Mouse (Mus musculus): ENCODE measurements around the gene Ube2r2. TPM values are rescaled to one million over a fixed set of nuclear protein-coding genes. Genes with fewer than 3 reads are reported as not detected.

Gene Ube2r2
- polyA plus RNA-seq, 1 experiment from 2014 or later, result 90.7 TPM

DNA sequence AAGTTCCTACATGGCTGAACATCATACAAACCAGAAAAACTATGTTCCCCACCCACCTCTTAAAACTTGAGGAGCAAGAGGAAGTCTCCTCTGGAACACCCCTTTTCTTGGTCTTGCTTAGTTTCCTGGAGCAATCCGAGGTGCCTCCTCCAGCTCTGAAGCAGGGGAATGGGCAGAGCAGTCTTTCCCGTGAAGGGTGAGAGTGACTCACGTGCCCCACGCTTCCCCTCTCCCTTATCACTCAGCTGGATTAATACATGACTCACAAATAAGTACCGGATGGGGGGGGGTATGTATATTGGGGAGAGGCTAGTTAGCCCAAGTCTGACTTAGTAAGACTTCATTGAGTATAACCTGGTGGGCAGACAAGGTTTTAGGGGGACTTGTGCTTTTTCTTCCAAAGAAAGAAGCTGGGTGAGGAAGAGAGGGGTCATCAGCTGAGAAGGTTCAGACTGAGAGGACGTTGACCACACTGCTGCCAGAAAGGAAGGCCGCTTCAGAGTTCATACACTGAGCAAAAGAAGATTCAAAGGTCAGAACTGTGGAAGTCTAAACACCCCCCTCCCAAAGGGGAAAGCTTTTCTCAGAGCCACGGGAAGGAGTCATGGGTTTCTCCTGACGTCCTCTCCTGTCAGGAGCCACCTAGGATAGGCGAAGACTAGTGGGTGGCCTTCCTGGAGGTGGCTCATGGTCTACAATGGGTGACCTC, 26.7 kb upstream of the Ube2r2 start:
- Histone ChIP-seq H3K9me3 (ENCODE audit: control insufficient read depth, low read length) (no peaks in the 10 kb centered on the region), H3K4me2 (ENCODE audit: low read depth, low read length) (no peak overlapping the region), H3K27ac (replicated peaks; ENCODE audit: low read depth, low read length) (no peak overlapping the region), H3K27me3 (replicated peaks; ENCODE audit: control insufficient read depth, insufficient read depth, low read length) (no peaks in the 10 kb centered on the region), H3K9ac (ENCODE audit: low read depth, low read length) (no peak overlapping the region), H3K36me3 (ENCODE audit: control insufficient read depth, insufficient read depth, low read length) (peaks cover 2% of the 10 kb centered on the region; the same call in 1 of the 2 replicates), H3K4me1 (ENCODE audit: control insufficient read depth, insufficient read depth, low read length) (no peaks in the 10 kb centered on the region), H3K4me3 (ENCODE audit: low read depth, low read length) (no peak overlapping the region)
- 80% methylated on average over 10 of the region's 10 CpGs for WGBS
- ATAC-seq (ENCODE audit: low read depth) (no peak), DNase-seq (ENCODE audit: low spot score) (no peak)

DNA sequence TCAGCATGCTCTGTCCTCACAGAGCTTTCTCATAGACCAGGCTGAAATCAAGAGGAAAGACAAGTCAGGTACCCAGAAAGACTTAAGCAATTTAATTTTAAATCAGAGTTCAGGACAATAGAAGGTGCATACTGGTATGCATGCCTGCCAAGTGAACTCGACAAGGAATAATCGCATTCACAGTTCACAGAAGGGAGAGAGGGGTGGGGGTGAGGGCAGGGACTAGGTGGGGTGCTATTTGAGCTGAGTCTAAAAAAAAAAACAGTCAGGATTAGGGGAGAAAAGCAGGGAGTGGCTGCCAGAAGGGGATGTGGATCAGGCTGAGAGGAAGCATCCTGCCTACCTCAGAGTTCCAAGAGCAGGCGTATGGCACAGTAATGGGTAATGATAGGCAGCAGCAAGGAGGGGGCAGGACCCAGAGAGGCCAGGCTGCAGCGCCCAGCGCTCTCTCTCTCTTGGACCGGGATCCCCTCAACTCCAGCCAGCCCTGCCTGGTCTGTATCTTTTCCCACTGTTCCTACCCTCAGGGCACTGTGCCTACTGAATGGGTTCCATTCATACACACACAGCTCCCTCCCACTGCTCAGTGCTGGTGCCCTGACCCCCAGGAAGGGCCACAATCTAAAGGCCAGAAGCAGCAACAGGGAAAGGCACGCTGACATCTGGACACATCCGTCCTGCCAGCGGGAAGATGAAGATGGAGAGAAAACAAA, 21.0 kb upstream of the Ube2r2 start:
- H3K27me3 ChIP-seq (replicated peaks; ENCODE audit: control insufficient read depth, insufficient read depth, low read length), result no peaks in the 10 kb centered on the region
- no peaks in the 10 kb centered on the region for H3K4me1 ChIP-seq (ENCODE audit: control insufficient read depth, insufficient read depth, low read length)
- H3K27ac ChIP-seq (replicated peaks; ENCODE audit: low read depth, low read length), result no peak overlapping the region; the same call in 1 of the 2 replicates
- H3K9ac ChIP-seq (ENCODE audit: low read depth, low read length), result no peak overlapping the region
- H3K36me3 ChIP-seq (ENCODE audit: control insufficient read depth, insufficient read depth, low read length), result peaks cover 57% of the 10 kb centered on the region
- WGBS, result 52% methylated on average over 9 of the region's 9 CpGs
- peak; percentile 62 for ATAC-seq (ENCODE audit: low read depth)
- no peak overlapping the region for H3K4me3 ChIP-seq (ENCODE audit: low read depth, low read length)
- H3K9me3 ChIP-seq (ENCODE audit: control insufficient read depth, low read length), result no peaks in the 10 kb centered on the region
- H3K4me2 ChIP-seq (ENCODE audit: low read depth, low read length), result no peak overlapping the region
- peak; percentile 47 for DNase-seq (ENCODE audit: low spot score)

DNA sequence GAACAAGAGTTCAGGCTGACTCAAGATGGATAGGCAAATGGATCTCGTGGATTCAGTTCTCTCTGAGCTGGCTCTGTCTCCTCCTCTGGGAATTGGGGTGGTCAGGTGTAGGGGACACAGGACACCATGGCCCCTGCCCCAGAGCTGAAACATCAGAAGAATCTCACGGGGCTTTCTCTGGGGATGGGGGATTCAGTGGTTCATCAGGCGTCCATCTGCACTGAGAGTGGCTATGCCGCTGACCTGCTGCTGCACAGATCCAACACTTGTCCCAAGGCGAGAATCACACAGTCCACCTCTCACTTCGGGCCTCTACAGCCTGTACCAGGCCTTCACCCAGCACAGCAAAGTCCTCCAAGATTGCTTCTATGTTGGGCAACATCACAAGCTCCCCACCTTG, 20.5 kb upstream of the Ube2r2 start:
- 69% methylated on average over 6 of the region's 6 CpGs for WGBS
- ATAC-seq (ENCODE audit: low read depth), result no peak

DNA sequence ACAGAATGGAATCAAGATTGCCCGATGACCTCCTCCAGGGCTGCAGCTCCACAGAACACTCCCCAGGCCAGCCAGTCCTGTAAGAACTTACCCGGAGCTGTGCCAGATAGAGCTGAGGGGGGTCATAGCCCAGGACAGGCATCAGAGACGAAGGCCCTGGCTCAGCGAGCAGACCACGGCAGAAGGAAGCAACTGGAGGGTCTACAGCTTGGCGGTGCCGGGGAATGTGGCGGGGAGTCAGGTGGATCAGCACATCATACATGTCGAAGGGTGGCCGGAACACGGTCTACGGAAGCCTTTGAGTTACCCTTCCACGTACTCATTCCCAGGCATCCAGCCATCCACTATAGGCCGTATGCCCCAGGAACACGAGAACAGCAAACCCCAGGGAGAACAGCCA, 19.8 kb upstream of the Ube2r2 start:
- H3K9ac ChIP-seq (ENCODE audit: low read depth, low read length), result no peak overlapping the region
- 92% methylated on average over 15 of the region's 15 CpGs for WGBS
- H3K4me3 ChIP-seq (ENCODE audit: low read depth, low read length), result no peak overlapping the region
- no peak for ATAC-seq (ENCODE audit: low read depth)
- H3K4me2 ChIP-seq (ENCODE audit: low read depth, low read length), result no peak overlapping the region
- DNase-seq (ENCODE audit: low spot score), result no peak
- H3K27ac ChIP-seq (replicated peaks; ENCODE audit: low read depth, low read length), result no peak overlapping the region
- peaks cover 70% of the 10 kb centered on the region for H3K36me3 ChIP-seq (ENCODE audit: control insufficient read depth, insufficient read depth, low read length)
- H3K27me3 ChIP-seq (replicated peaks; ENCODE audit: control insufficient read depth, insufficient read depth, low read length), result no peaks in the 10 kb centered on the region
- no peaks in the 10 kb centered on the region for H3K4me1 ChIP-seq (ENCODE audit: control insufficient read depth, insufficient read depth, low read length)
- no peaks in the 10 kb centered on the region for H3K9me3 ChIP-seq (ENCODE audit: control insufficient read depth, low read length)

More for the DNA sequence above, 20.5 kb upstream of the Ube2r2 start:
- Histone ChIP-seq H3K4me2 (ENCODE audit: low read depth, low read length) (no peak overlapping the region), H3K9me3 (ENCODE audit: control insufficient read depth, low read length) (no peaks in the 10 kb centered on the region), H3K27ac (replicated peaks; ENCODE audit: low read depth, low read length) (no peak overlapping the region; the same call in 1 of the 2 replicates), H3K36me3 (ENCODE audit: control insufficient read depth, insufficient read depth, low read length) (peaks cover 63% of the 10 kb centered on the region), H3K27me3 (replicated peaks; ENCODE audit: control insufficient read depth, insufficient read depth, low read length) (no peaks in the 10 kb centered on the region), H3K9ac (ENCODE audit: low read depth, low read length) (no peak overlapping the region), H3K4me3 (ENCODE audit: low read depth, low read length) (no peak overlapping the region), H3K4me1 (ENCODE audit: control insufficient read depth, insufficient read depth, low read length) (no peaks in the 10 kb centered on the region)
- no peak for DNase-seq (ENCODE audit: low spot score)

DNA sequence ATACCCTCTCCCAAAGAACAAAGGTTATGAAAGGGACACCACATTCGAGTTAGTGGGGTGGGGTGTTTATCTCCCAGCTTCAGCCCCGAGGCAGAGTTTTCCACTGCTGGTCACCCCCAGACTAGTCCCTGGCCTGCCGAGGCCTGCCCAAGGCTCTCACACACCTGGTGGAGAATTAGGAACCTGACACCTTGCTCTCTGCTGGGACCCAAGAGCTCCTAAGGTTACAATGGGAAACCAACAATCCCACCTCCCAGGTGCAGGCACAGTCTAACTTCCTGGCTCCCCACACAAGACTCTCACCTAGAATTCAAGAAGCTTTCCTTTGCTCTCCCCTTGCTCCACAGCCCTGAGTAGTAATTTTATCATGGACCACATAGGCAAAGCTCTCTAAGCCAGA, 18.7 kb upstream of the Ube2r2 start:
- H3K9me3 ChIP-seq (ENCODE audit: control insufficient read depth, low read length), result no peaks in the 10 kb centered on the region
- H3K27me3 ChIP-seq (replicated peaks; ENCODE audit: control insufficient read depth, insufficient read depth, low read length), result no peaks in the 10 kb centered on the region
- no peak overlapping the region for H3K27ac ChIP-seq (replicated peaks; ENCODE audit: low read depth, low read length)
- DNase-seq (ENCODE audit: low spot score) (peak; percentile 56), ATAC-seq (ENCODE audit: low read depth) (peak; percentile 72)
- peaks cover 80% of the 10 kb centered on the region for H3K36me3 ChIP-seq (ENCODE audit: control insufficient read depth, insufficient read depth, low read length)
- H3K4me3 ChIP-seq (ENCODE audit: low read depth, low read length), result no peak overlapping the region
- no peak overlapping the region for H3K9ac ChIP-seq (ENCODE audit: low read depth, low read length)
- no peak overlapping the region for H3K4me2 ChIP-seq (ENCODE audit: low read depth, low read length)
- no peaks in the 10 kb centered on the region for H3K4me1 ChIP-seq (ENCODE audit: control insufficient read depth, insufficient read depth, low read length)
- WGBS, result 61% methylated on average over 3 of the region's 3 CpGs

DNA sequence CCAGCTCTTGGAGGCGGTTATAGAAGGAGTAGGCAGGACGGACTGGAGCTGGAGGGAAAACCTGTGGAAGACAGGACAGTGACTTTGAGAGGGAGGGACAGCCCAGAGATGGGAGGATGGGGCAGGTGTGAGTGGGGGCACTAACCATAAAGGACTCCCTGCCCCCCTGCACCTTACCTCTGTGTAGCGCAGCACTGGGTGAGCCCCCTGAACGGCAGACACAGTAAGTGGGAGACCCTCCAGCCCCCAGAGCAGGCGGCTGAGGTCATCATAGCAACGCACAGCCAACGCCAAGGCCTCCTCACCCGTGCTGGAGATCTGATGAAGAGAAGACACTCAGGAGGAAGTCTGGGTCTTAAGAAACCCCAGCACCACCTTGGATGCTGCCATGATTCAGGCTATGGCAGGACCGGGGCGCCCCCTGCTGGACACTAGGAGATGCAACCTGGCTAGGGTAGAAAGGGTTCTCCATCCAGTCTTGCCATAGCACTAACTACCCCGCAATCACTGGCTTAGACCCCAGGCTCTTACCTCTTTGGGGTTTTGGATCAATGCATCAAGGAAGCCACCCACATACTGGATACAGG, 16.7 kb upstream of the Ube2r2 start:
- Histone ChIP-seq H3K4me1 (ENCODE audit: control insufficient read depth, insufficient read depth, low read length) (peaks cover 3% of the 10 kb centered on the region; the same call in 1 of the 2 replicates), H3K36me3 (ENCODE audit: control insufficient read depth, insufficient read depth, low read length) (peaks cover 90% of the 10 kb centered on the region), H3K9me3 (ENCODE audit: control insufficient read depth, low read length) (no peaks in the 10 kb centered on the region), H3K4me2 (ENCODE audit: low read depth, low read length) (no peak overlapping the region), H3K9ac (ENCODE audit: low read depth, low read length) (no peak overlapping the region), H3K27me3 (replicated peaks; ENCODE audit: control insufficient read depth, insufficient read depth, low read length) (no peaks in the 10 kb centered on the region), H3K4me3 (ENCODE audit: low read depth, low read length) (no peak overlapping the region), H3K27ac (replicated peaks; ENCODE audit: low read depth, low read length) (no peak overlapping the region)
- WGBS, result 67% methylated on average over 11 of the region's 11 CpGs
- peak; percentile 5; the same call in 1 of the 2 replicates for ATAC-seq (ENCODE audit: low read depth)
- peak; percentile 76 for DNase-seq (ENCODE audit: low spot score)

DNA sequence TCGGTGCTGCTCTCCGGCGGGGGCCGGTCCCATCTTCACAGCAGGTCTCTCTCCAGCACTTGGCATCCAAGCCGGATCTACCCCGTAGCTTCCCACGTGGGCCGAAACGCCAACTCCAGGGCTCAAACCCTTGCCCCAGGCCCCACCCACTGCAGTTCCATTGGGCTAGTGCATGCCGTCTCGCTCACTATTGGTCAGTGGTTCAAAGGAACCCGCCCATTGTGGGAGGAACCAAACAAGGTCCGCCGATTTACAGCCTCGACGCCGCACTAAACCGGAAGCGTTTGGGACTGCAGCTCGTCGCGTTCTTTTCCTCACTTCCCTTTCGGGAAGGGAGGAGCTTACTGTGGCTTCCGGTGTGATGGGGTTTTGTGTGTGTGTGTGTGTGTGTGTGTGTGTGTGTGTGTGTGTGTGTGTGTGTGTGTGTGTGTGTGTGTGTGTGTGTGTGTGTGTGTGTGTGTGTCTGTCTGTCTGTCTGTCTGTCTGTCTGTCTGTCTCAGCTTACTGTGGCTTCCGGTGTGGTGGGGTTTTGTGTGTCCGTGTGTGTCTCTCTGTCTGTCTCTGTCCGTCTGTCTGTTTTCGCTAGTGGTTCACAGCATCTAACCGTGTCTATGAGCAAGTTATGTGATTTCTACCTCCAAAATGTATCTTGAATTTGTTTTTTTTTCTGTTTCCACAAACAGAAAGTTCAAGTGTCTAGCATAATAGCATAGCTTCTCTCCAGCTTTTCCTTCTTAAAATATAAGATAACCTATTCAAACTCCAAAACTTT, 11.2 kb upstream of the Ube2r2 start, which contains the start of gene Nol6:
TSS of gene Nol6 (minus strand) at position 276 of the 772 bp plus-strand sequence.
- no peaks in the 10 kb centered on the region for H3K9me3 ChIP-seq (ENCODE audit: control insufficient read depth, low read length)
- H3K27me3 ChIP-seq (replicated peaks; ENCODE audit: control insufficient read depth, insufficient read depth, low read length), result no peaks in the 10 kb centered on the region
- H3K4me1 ChIP-seq (ENCODE audit: control insufficient read depth, insufficient read depth, low read length), result peaks cover 3% of the 10 kb centered on the region; the same call in 1 of the 2 replicates
- H3K27ac ChIP-seq (replicated peaks; ENCODE audit: low read depth, low read length), result no peak within 1 kb of the TSS; the same call in 1 of the 2 replicates
- peak within 1 kb of the TSS; percentile 69 for H3K4me3 ChIP-seq (ENCODE audit: low read depth, low read length)
- DNase-seq (ENCODE audit: low spot score) (peak; percentile 100), ATAC-seq (ENCODE audit: low read depth) (peak; percentile 100)
- peak within 1 kb of the TSS; percentile 80 for H3K4me2 ChIP-seq (ENCODE audit: low read depth, low read length)
- H3K36me3 ChIP-seq (ENCODE audit: control insufficient read depth, insufficient read depth, low read length), result peaks cover 35% of the 10 kb centered on the region
- peak within 1 kb of the TSS; percentile 69 for H3K9ac ChIP-seq (ENCODE audit: low read depth, low read length)
- WGBS, result under 1% methylated on average over 26 of the region's 29 CpGs

DNA sequence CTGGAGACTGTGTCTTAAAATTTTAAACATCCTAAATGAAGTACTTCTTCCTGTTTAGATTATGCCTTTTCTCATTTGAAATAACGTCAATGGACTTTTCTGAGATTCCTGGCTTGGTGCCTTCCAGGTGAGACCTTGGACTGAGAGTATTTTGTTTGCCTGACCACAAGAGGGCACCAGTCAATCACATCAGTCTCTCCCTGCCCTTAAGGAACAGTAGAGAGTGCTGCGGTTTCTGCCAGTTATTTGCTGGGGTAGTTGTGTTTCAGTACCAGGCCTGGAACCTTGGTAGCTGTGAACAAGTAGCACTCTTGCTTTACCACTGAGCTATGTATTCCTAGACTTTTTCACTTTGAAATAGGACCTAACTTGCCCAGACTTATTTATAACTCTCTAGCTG, 6.1 kb upstream of the Ube2r2 start:
- no peak overlapping the region for H3K27ac ChIP-seq (replicated peaks; ENCODE audit: low read depth, low read length)
- WGBS, result 5% methylated on average over 2 of the region's 2 CpGs
- ATAC-seq (ENCODE audit: low read depth), result peak; percentile 78
- H3K9ac ChIP-seq (ENCODE audit: low read depth, low read length), result no peak overlapping the region
- DNase-seq (ENCODE audit: low spot score), result peak; percentile 68
- H3K9me3 ChIP-seq (ENCODE audit: control insufficient read depth, low read length), result no peaks in the 10 kb centered on the region
- no peak overlapping the region for H3K4me3 ChIP-seq (ENCODE audit: low read depth, low read length)
- no peaks in the 10 kb centered on the region for H3K36me3 ChIP-seq (ENCODE audit: control insufficient read depth, insufficient read depth, low read length)
- peaks cover 3% of the 10 kb centered on the region; the same call in 1 of the 2 replicates for H3K4me1 ChIP-seq (ENCODE audit: control insufficient read depth, insufficient read depth, low read length)
- no peak overlapping the region for H3K4me2 ChIP-seq (ENCODE audit: low read depth, low read length)
- no peaks in the 10 kb centered on the region for H3K27me3 ChIP-seq (replicated peaks; ENCODE audit: control insufficient read depth, insufficient read depth, low read length)
